Mouse (Mus musculus): ENCODE results near the gene Prl3d3. TPM values are rescaled to one million over a fixed set of nuclear protein-coding genes. Genes with fewer than 3 reads are reported as not detected.
"Not testable (repeated sequence)": the region's sequence is repeated elsewhere in the genome, so short reads cannot be mapped to it uniquely, and the experiment has no call there.

Gene Prl3d3
- polyA plus RNA-seq (2012; ENCODE audit: insufficient read depth, insufficient read length, missing spikeins), result not detected in 2 replicates

- not testable (repeated sequence) for H3K4me1 ChIP-seq (ENCODE audit: control insufficient read depth, insufficient read depth, insufficient read length, low read length); H3K27ac ChIP-seq (replicated peaks; ENCODE audit: low read depth, low read length); H3K4me3 ChIP-seq (ENCODE audit: insufficient read depth, low read depth, low read length)
Measured at GRCm38 (mm10) chr13:27156490-27156889, at the start of gene Prl3d3. Prl3d3 (plus strand) TSS chr13:27156790.

- not testable (repeated sequence) for H3K4me1 ChIP-seq (ENCODE audit: control insufficient read depth, insufficient read depth, insufficient read length, low read length); H3K27ac ChIP-seq (replicated peaks; ENCODE audit: low read depth, low read length); H3K4me3 ChIP-seq (ENCODE audit: insufficient read depth, low read depth, low read length)
Measured at GRCm38 (mm10) chr13:27121398-27121797, 35.2 kb upstream of the Prl3d3 start, which contains the start of gene Prl3d2. Prl3d2 (plus strand) TSS chr13:27121698.

DNA sequence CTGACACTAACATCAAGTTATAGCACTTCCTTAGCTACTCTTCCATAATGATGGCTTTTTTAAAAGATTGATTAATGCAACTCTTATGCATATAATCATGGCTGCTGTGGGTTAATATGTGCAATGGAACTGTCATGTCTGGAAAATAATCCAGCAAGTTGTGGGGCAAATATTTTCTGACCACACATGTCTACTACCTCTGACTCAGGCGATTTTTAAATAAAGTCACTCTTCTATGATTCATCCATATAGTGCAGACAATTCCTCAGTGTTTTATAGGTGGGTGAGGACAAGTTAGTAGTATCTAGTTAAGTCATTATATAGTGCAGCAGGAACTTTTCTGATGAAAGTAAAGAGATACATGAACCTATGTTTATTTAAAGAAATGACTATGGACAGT lies 8.3 kb upstream of the Prl3d3 start:
- no peaks in the 10 kb centered on the region for H3K4me1 ChIP-seq (ENCODE audit: control insufficient read depth, insufficient read depth, insufficient read length, low read length)
- no peak overlapping the region for H3K27ac ChIP-seq (replicated peaks; ENCODE audit: low read depth, low read length)
- no peak overlapping the region for H3K4me3 ChIP-seq (ENCODE audit: insufficient read depth, low read depth, low read length)

GRCm38 (mm10) chr13:27196359-27196758 lies 39.8 kb downstream of the Prl3d3 start, which contains the start of gene Prl3c1:
Prl3c1 (plus strand) TSS chr13:27196659.
- no peak within 1 kb of the TSS for H3K4me3 ChIP-seq (ENCODE audit: insufficient read depth, low read depth, low read length)
- H3K4me1 ChIP-seq (ENCODE audit: control insufficient read depth, insufficient read depth, insufficient read length, low read length), result no peaks in the 10 kb centered on the region
- no peak within 1 kb of the TSS for H3K27ac ChIP-seq (replicated peaks; ENCODE audit: low read depth, low read length)

Other genes starting within 250 kb of the Prl3d3 start
- not detected in 2 replicates for gene Prl, start 99.2 kb upstream of the Prl3d3 start, polyA plus RNA-seq (2012; ENCODE audit: insufficient read depth, insufficient read length, missing spikeins)
- not detected in 2 replicates for gene Prl3d1, start 62.6 kb upstream of the Prl3d3 start, polyA plus RNA-seq (2012; ENCODE audit: insufficient read depth, insufficient read length, missing spikeins)
- not detected in 2 replicates for gene Prl3d2, start 35.1 kb upstream of the Prl3d3 start, polyA plus RNA-seq (2012; ENCODE audit: insufficient read depth, insufficient read length, missing spikeins)
- not detected in 2 replicates for gene Prl3c1, start 39.9 kb downstream of the Prl3d3 start, polyA plus RNA-seq (2012; ENCODE audit: insufficient read depth, insufficient read length, missing spikeins)
- not detected in 2 replicates for gene Prl3b1, start 85.1 kb downstream of the Prl3d3 start, polyA plus RNA-seq (2012; ENCODE audit: insufficient read depth, insufficient read length, missing spikeins)
- gene Prl3a1, start 102.6 kb downstream of the Prl3d3 start, polyA plus RNA-seq (2012; ENCODE audit: insufficient read depth, insufficient read length, missing spikeins), result not detected in 2 replicates
- gene Prl6a1, start 155.8 kb downstream of the Prl3d3 start, polyA plus RNA-seq (2012; ENCODE audit: insufficient read depth, insufficient read length, missing spikeins), result not detected in 2 replicates
- not detected in 2 replicates for gene Prl8a2, start 188.9 kb downstream of the Prl3d3 start, polyA plus RNA-seq (2012; ENCODE audit: insufficient read depth, insufficient read length, missing spikeins)
- gene Prl2b1, start 234.1 kb downstream of the Prl3d3 start, polyA plus RNA-seq (2012; ENCODE audit: insufficient read depth, insufficient read length, missing spikeins), result not detected in 2 replicates